In the genomic region with DNA sequence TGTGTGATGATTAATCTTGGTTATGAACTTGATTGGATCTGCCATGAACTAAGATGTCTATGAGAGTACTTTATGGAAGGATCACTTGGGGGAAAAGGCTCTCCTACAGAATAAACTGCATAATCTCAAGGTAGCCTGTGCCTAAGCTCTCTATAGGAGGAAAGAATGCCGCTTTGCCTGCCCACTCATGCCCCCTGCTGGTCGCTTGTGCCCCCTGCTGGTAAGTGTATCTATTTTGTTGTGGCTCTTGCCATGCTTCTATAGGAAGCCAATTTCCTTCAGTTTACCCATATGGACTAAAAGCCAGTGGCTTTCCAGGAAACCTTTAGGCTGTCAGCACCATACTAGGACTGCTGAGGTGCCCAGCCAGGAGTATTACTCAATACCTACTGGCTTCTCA, we compare ENCODE assay signal across 9 mouse cellular contexts. TPM values are rescaled to one million over a fixed set of nuclear protein-coding genes. Genes with fewer than 3 reads are reported as not detected.
DNase-seq lines count a peak whose midpoint lies in the region; ATAC-seq and TF ChIP-seq lines count a peak whose summit lies in the region.
"Had no signal": no experiment of that assay in that cellular context is flagged by ENCODE, and none has a peak within 500 bp of the region (broad histone marks: within the 10 kb centered on the region; RNA-seq: fewer than 3 reads in every experiment).

No protein-coding gene starts in this region.

- DNase-seq in left cerebral cortex, postnatal 4 days = peak; percentile 18
- no peak for DNase-seq in left cerebral cortex, postnatal 14 days (ENCODE audit: low spot score in 2 of 2)
- peak; percentile 56 for DNase-seq in T-cell, adult 2 months (ENCODE audit: low spot score)
- peak; percentile 18 for DNase-seq in embryo, embryonic 11 days
- peak; percentile 49 to 57 (median 49) for DNase-seq in liver, embryonic 14.5 days (ENCODE audit: low read depth in 3 of 3, low spot score in 3 of 3)
- peak in 1 of 2 experiments; percentile 56 for DNase-seq in spleen, adult 2 months (ENCODE audit: low read depth in 1 of 2, low spot score in 2 of 2)
- no peak for DNase-seq in left cerebral cortex, postnatal 36 days (ENCODE audit: low spot score in 2 of 2)

- no peak overlapping the region for H3K27ac ChIP-seq in liver, embryonic 14.5 days
- no peak overlapping the region for H3K27ac ChIP-seq in spleen, adult 2 months (ENCODE audit: insufficient read depth, low read length)
- H3K27ac ChIP-seq in forebrain, embryonic 16.5 days (ENCODE audit: low read length) = no peak overlapping the region
- H3K27ac ChIP-seq: heart, embryonic 15.5 days had no signal

- H3K4me1 ChIP-seq in liver, embryonic 14.5 days (replicated peaks; ENCODE audit: control insufficient read depth in 2 of 2, insufficient read depth in 2 of 2, low read length in 1 of 2) = peaks cover 9 to 19% of the 10 kb centered on the region in 2 experiments
- H3K4me1 ChIP-seq in spleen, adult 2 months (ENCODE audit: control insufficient read depth, insufficient read depth, insufficient read length) = no peaks in the 10 kb centered on the region
- H3K4me1 ChIP-seq in forebrain, embryonic 16.5 days (replicated peaks; ENCODE audit: control insufficient read depth, insufficient read depth, low read length) = no peaks in the 10 kb centered on the region
- H3K4me1 ChIP-seq: heart, embryonic 15.5 days had no signal

- H3K9ac ChIP-seq in liver, embryonic 14.5 days (replicated peaks) = no peak overlapping the region
- H3K9ac ChIP-seq in forebrain, embryonic 16.5 days (replicated peaks; ENCODE audit: low read depth, low read length) = no peak overlapping the region
- H3K9ac ChIP-seq: heart, embryonic 15.5 days had no signal

- intact Hi-C loops in left cerebral cortex, postnatal 4 days (cut with DNase I) = no loop called here
- intact Hi-C loops in left cerebral cortex, postnatal 14 days (cut with DNase I) = no loop called here
- intact Hi-C loops in left cerebral cortex, postnatal 36 days (cut with DNase I) = no loop called here

- no peak overlapping the region for H3K4me2 ChIP-seq in liver, embryonic 14.5 days (ENCODE audit: low read depth)
- no peak overlapping the region for H3K4me2 ChIP-seq in forebrain, embryonic 16.5 days (ENCODE audit: low read length)
- H3K4me2 ChIP-seq: heart, embryonic 15.5 days had no signal

- H3K4me3 ChIP-seq in liver, embryonic 14.5 days (ENCODE audit: insufficient read depth in 1 of 2, low read depth in 2 of 2, low read length in 2 of 2) = no peak overlapping the region
- no peak overlapping the region for H3K4me3 ChIP-seq in spleen, adult 2 months (ENCODE audit: extremely low read depth, insufficient read depth, insufficient read length)
- H3K4me3 ChIP-seq in forebrain, embryonic 16.5 days (replicated peaks; ENCODE audit: low read length) = no peak overlapping the region
- H3K4me3 ChIP-seq: heart, embryonic 15.5 days had no signal

- no peaks in the 10 kb centered on the region for H3K36me3 ChIP-seq in liver, embryonic 14.5 days (replicated peaks; ENCODE audit: control insufficient read depth, insufficient read depth, low read depth)
- no peaks in the 10 kb centered on the region for H3K36me3 ChIP-seq in spleen, adult 2 months (ENCODE audit: control insufficient read depth, insufficient read depth, low read length)
- H3K36me3 ChIP-seq in forebrain, embryonic 16.5 days (ENCODE audit: control insufficient read depth, insufficient read depth) = no peaks in the 10 kb centered on the region
- H3K36me3 ChIP-seq: heart, embryonic 15.5 days had no signal

- peak; percentile 95 for TF ChIP-seq CTCF in liver, embryonic 14.5 days (IDR thresholded peaks at IDR 0.05; ENCODE audit: low read depth)
- peak; percentile 77; the same call in 1 of the 2 replicates for TF ChIP-seq CTCF in spleen, adult 2 months (IDR thresholded peaks at IDR 0.05; ENCODE audit: extremely low read depth, insufficient read depth, insufficient read length, insufficient replicate concordance)

- no peak for ATAC-seq in liver, embryonic 14.5 days (ENCODE audit: insufficient read depth)
- ATAC-seq in forebrain, embryonic 16.5 days = no peak

- no peaks in the 10 kb centered on the region for H3K9me3 ChIP-seq in liver, embryonic 14.5 days (ENCODE audit: control insufficient read depth, low read length)
- H3K9me3 ChIP-seq in forebrain, embryonic 16.5 days (ENCODE audit: control insufficient read depth, low read length) = no peaks in the 10 kb centered on the region
- H3K9me3 ChIP-seq: heart, embryonic 15.5 days had no signal

- TF ChIP-seq EP300 in liver, embryonic 14.5 days (IDR thresholded peaks at IDR 0.05; ENCODE audit: low read depth) = no peak

- H3K27me3 ChIP-seq in liver, embryonic 14.5 days (ENCODE audit: control insufficient read depth, insufficient read depth, low read length) = no peaks in the 10 kb centered on the region
- no peaks in the 10 kb centered on the region for H3K27me3 ChIP-seq in spleen, adult 2 months (ENCODE audit: control insufficient read depth, insufficient read depth, low read length)
- no peaks in the 10 kb centered on the region for H3K27me3 ChIP-seq in forebrain, embryonic 16.5 days (replicated peaks; ENCODE audit: control insufficient read depth, insufficient read depth, low read length)
- H3K27me3 ChIP-seq: heart, embryonic 15.5 days had no signal

- 8% methylated on average over 2 of the region's 2 CpGs for WGBS in liver, embryonic 14.5 days (ENCODE audit: insufficient replicate concordance)
- 37% methylated on average over 2 of the region's 2 CpGs for WGBS in spleen, adult 2 months
- WGBS in forebrain, embryonic 16.5 days = 21% methylated on average over 2 of the region's 2 CpGs

- TF ChIP-seq POLR2A in spleen, adult 2 months (IDR thresholded peaks at IDR 0.05; ENCODE audit: low read depth, low read length) = no peak

RNA-seq across cellular contexts. Expression of a gene that starts 9.7 kb away (rescaled TPM):
- 10 to 100 TPM; 65.3 to 72.2 TPM for total RNA-seq in left cerebral cortex, postnatal 4 days (2021)
- 10 to 100 TPM; 33.5 to 33.6 TPM for total RNA-seq in left cerebral cortex, postnatal 14 days (2021)
- polyA plus RNA-seq in liver, embryonic 14.5 days (2012; rRNA removed) = 14.2 and 20.3 TPM in 2 replicates
- 51.8 and 52.1 TPM in 2 replicates for polyA plus RNA-seq in liver, embryonic 14.5 days (2014; fragmentation: Nextera tagmentation; extraction: Ambion mirVana)
- polyA plus RNA-seq in spleen, adult 2 months (2012; rRNA removed) = 4.5 and 6.1 TPM in 2 replicates
- 80.1 and 92.8 TPM in 2 replicates for polyA plus RNA-seq in forebrain, embryonic 16.5 days (2015; fragmentation: Nextera tagmentation; extraction: Ambion mirVana)
- total RNA-seq in left cerebral cortex, postnatal 36 days (2021) = 10 to 100 TPM; 26.0 to 28.3 TPM

RNA-seq across cellular contexts. Expression of a gene that starts 33.6 kb away (rescaled TPM):
- 10 to 100 TPM; 10.4 to 11.4 TPM for total RNA-seq in left cerebral cortex, postnatal 4 days (2021)
- 10 to 100 TPM in 1 of 2 experiments, 1 to 10 TPM in 1; 7.3 to 10.8 TPM for total RNA-seq in left cerebral cortex, postnatal 14 days (2021)
- 2.2 and 3.6 TPM in 2 replicates for polyA plus RNA-seq in liver, embryonic 14.5 days (2012; rRNA removed)
- 10.4 and 12.2 TPM in 2 replicates for polyA plus RNA-seq in liver, embryonic 14.5 days (2014; fragmentation: Nextera tagmentation; extraction: Ambion mirVana)
- polyA plus RNA-seq in spleen, adult 2 months (2012; rRNA removed) = 2.3 and 2.7 TPM in 2 replicates
- polyA plus RNA-seq in forebrain, embryonic 16.5 days (2015; fragmentation: Nextera tagmentation; extraction: Ambion mirVana) = 20.1 and 25.1 TPM in 2 replicates
- total RNA-seq in left cerebral cortex, postnatal 36 days (2021) = 10 to 100 TPM; 10.8 to 14.6 TPM

Comparison
In these comparisons a context has a peak if more than half of its experiments do, and no peak if none do; other contexts are left out.
1. DNase-seq: peak in left cerebral cortex, postnatal 4 days (single experiment), T-cell, adult 2 months (single experiment), embryo, embryonic 11 days (single experiment) and liver, embryonic 14.5 days (3 of 3); none in left cerebral cortex, postnatal 14 days (0 of 2) and left cerebral cortex, postnatal 36 days (0 of 2).